Mouse (Mus musculus): ENCODE data around the gene Ipo4. TPM values are rescaled to one million over a fixed set of nuclear protein-coding genes. Genes with fewer than 3 reads are reported as not detected.

Gene Ipo4
- total RNA-seq, 2 experiments from 2014 or later = 119 to 128 TPM

DNA sequence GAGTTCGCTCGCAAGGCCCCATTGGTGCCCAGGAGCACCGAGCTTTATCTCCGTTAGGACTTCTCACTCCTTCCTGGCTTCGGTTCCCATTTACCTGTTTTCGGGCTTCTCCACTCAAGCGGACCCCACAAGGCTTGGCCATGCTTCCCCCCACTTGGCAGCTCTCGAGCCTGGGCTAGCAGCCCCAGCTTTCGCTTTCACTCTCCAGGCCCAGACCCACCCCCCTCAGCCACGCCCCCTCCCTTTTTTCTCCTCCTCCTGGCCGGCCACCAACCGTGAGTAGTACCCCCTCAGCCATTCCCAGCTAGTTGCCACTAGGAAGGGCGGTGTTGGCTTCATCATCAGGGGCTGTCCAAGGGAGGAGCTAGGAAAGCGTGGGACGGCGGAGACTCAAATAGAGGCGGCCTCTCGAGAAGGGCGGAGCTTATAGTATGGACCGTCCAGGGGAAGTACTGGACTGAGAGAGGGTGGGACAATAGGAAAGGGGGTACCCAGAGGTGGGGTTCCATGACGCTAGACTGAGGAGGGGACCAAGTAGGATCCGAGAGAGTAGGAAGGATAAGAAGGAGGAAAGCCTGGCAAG lies 44.9 kb downstream of the Ipo4 start, which contains the start of gene Psme2:
Psme2 (minus strand) TSS at position 366 of the 583 bp plus-strand sequence.
- DNase-seq (ENCODE audit: low spot score in 2 of 2) = peak; percentile 88 to 93

DNA sequence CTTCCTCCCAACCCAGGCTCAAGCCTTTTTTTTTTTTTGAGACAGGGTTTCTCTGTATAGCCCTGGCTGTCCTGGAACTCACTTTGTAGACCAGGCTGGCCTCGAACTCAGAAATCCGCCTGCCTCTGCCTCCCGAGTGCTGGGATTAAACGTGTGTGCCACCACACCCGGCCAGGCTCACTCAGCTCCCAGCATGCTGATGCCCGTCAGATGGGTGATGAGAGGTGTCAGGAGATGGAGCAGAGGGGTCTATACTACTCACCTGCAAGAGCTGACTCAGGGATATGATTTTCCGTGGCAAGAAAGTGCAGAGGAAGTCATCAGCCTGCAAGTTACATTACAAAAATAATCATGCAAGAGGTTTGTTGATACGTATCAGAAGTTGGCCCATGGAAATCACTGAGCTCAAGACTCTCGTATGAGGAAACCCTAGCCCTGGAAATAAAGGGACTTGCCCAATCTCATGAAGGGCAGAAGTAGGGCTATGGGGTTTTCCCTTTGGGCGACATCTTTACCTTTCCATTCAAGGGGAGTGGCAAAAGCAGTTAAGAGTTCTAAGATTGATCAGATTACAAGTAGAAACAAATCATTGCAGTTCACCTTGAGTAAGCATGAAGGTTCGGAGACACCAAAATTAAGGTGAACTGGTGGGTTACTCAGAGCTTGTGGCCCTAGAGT lies 45.8 kb downstream of the Ipo4 start:
- no peak for DNase-seq (ENCODE audit: low spot score in 2 of 2)

- no peak for DNase-seq (ENCODE audit: low spot score in 2 of 2)
These were observed 46.5 kb downstream of the Ipo4 start for GRCm38 (mm10) chr14:55589271-55589670.

DNA sequence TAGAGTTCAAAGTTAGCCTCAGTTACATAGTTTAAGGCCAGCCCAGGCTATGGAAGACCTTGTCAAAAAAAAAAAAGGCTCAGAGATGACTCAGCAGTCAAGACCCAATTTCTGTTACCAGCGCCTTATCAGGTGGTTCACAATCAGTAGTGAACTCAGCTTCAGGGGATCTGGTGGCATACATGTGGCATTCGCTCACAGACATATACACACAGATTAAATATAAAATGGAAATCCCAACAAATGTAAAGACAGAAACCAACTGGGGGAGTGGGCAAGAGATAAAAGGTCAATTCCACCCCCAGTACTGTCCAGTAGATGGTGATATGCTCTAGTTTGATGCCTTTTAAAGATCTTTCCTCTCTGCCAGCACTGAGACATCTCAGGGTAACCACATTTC lies 49.6 kb downstream of the Ipo4 start:
- no peak for DNase-seq (ENCODE audit: low spot score in 2 of 2)

DNA sequence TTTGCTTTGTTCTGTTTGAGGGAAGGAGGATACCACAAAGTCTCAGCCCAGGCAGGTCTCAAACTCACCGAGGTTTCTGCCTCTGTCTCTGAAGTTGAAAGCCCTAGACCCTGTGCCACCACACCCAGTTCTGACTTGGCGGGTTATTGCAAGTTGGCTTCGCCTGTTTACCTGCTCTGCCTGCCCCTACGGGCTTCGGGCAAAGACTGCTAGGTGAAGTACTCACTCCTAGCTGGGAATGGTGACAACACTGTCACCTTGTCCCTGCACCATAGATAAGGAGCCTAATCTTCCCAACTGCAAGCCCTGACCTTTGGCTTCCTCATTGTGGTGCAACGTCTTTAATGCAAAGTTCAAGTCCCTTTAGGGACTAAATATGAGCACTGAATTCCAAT lies 50.2 kb downstream of the Ipo4 start:
- DNase-seq (ENCODE audit: low spot score in 2 of 2) = no peak

DNA sequence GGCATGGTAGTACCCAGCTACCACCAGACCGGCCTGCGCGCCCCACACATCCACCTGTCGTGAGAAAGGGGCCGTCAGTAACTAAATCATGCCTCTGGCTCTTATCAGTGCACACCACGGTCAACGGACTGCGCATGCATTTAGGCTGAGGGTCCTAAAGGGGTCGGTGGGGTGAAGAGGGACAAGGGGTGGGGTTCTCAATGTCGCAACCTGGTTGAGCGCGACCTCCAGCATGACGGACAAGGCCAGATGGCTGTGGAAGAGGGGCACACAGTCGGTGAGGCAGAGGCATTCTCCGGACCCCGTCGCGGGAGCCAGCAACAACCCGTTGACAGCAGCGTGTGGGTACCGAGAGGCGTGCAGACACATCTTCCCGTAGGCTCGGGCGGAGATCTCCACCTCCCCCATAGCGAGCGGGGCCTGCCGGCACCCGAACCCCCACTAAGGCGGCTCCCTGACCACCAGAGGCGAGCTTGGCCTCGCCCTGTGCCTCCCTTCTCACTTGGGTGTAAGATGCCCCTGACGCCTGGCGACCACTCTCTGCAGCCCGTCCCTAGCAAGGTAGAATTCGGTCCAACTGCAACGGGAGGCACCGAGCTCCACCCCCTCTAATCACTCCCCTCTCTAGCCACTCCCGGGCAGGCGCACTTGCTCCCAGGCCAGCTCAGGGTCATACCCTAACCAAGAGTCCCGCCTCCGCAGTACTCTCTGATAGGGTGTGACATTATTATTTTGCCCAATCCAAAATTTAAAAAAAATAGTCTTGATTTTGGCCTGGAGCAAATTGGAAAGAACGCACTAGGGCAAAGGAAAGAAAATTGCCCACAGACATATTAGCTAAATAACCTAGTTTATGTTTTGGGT lies 50.8 kb downstream of the Ipo4 start, which contains the start of gene Emc9:
Emc9 (minus strand) TSS at position 601 of the 864 bp plus-strand sequence.
- DNase-seq (ENCODE audit: low spot score in 2 of 2) = peak; percentile 49 to 67

- no peak for DNase-seq (ENCODE audit: low spot score in 2 of 2)
These were observed 51.5 kb downstream of the Ipo4 start for GRCm38 (mm10) chr14:55584303-55584701.

DNA sequence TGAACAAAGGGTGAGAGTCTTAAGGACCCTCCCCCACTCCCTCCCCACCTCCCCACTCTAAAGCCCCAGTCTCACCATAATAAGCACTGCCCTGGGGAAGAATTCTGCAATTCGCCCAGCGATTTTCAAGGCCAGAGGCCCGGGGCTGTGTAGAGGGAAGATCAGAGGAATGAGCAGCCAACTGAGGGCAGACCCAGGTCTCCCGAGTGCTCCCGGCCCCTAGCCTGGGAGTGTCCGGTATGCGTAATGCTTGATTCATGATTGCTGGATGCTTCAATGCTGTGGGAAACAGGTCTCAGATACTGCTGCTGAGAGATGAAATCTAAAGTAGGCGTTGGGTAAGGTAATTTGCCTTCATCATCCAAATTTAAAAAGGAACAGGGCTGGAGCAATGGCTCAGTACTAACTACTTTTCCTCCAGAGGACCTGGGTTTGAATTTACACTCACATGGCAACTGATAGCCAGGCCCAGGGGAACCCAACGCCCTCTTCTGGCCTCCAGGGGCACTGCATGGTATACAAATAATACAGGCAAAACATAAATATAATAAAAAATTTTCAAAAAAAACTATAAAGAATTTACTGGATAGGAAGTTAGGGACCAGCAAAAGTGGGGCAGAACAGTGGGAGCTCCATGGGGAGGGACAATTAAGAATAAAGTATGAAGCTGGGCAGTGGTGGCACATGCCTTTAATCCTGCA lies 53.6 kb downstream of the Ipo4 start:
- no peak for DNase-seq (ENCODE audit: low spot score in 2 of 2)

GRCm38 (mm10) chr14:55580731-55581130 lies 55.0 kb downstream of the Ipo4 start:
- no peak for DNase-seq (ENCODE audit: low spot score in 2 of 2)

DNA sequence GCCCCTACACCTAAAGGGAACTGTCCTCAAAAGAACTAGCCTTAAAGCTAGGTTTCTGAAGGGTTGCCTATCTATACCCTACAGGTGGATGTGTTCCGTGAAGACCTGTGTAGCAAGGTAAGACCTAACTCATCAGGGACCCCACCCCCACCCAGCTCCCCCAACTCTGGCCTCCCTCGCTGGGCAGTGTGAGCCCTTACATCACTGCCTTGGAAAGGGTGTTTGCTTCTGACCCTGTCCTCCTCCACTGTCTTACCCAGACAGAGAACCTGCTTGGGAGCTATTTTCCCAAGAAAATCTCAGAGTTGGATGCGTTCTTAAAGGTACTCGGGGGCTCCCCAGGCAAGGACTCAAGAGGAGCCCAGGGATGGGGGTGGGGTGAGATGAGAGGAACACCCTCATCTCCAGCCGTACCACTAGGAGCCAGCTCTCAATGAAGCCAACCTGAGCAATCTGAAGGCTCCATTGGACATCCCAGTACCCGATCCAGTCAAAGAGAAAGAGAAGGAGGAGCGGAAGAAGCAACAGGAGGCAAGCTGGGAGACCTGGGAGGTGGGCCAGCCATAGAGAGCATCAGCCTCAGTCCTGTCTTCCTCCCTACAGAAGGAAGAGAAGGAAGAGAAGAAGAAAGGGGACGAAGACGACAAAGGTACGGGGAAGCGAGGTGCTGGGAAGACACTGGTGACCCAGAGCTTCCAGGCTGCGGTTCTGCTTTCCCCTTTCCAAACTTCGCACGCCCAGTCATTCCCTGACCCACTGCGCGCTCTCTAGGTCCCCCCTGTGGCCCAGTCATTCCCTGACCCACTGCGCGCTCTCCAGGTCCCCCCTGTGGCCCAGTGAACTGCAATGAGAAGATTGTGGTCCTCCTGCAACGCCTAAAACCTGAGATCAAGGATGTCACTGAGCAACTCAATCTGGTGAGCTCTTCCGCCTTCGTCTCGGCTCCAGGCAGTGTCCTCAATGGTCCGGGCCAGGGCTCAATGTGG lies 56.0 kb downstream of the Ipo4 start:
- no peak for DNase-seq (ENCODE audit: low spot score in 2 of 2)

GRCm38 (mm10) chr14:55578668-55579269 lies 57.0 kb downstream of the Ipo4 start:
- DNase-seq (ENCODE audit: low spot score in 2 of 2) = no peak

- peak; percentile 66 to 67 for DNase-seq (ENCODE audit: low spot score in 2 of 2)
These were observed 57.7 kb downstream of the Ipo4 start, which contains the start of gene Psme1 for GRCm38 (mm10) chr14:55577871-55578667. Psme1 (plus strand) TSS chr14:55578123.

DNA sequence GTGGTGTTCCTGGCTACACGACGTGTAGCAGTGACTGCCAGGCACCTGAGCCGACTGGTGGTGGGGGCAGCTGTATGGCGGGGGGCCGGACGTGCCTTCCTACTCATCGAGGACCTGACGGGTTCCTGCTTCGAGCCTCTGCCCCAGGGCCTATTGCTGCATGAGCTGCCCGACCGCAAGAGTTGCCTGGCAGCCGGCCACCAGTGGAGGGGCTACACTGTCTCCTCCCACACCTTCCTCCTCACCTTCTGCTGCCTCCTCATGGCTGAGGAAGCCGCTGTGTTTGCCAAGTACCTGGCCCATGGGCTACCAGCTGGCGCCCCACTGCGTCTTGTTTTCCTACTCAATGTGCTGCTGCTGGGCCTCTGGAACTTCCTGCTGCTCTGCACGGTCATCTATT lies 59.4 kb downstream of the Ipo4 start:
- peak; percentile 37 to 40 for DNase-seq (ENCODE audit: low spot score in 2 of 2)

- no peak for DNase-seq (ENCODE audit: low spot score in 2 of 2)
These were observed 60.0 kb downstream of the Ipo4 start for GRCm38 (mm10) chr14:55575711-55576110.

Other genes with a start within 250 kb of the Ipo4 start
- 10 to 100 TPM; 20.2 to 22.1 TPM for gene Dhrs4, start 157.2 kb downstream of the Ipo4 start, total RNA-seq (2021)
- 10 to 100 TPM; 46.8 to 50.8 TPM for gene Carmil3, start 145.3 kb downstream of the Ipo4 start, total RNA-seq (2021)
- 100 to 1,000 TPM; 653 to 657 TPM for gene Cpne6, start 125.5 kb downstream of the Ipo4 start, total RNA-seq (2021)
- 1 to 10 TPM; 1.7 to 2.2 TPM for gene Nrl, start 111.0 kb downstream of the Ipo4 start, total RNA-seq (2021)
- 10 to 100 TPM; 50.9 to 54.2 TPM for gene Pck2, start 95.7 kb downstream of the Ipo4 start, total RNA-seq (2021)
- 10 to 100 TPM; 72.2 to 83.8 TPM for gene Dcaf11, start 76.0 kb downstream of the Ipo4 start, total RNA-seq (2021)
- gene A730061H03Rik, start 75.6 kb downstream of the Ipo4 start, total RNA-seq (2021) = 1 to 10 TPM in 1 of 2 experiments, under 1 TPM in 1; 0.79 to 1.6 TPM
- gene Fitm1, start 60.3 kb downstream of the Ipo4 start, total RNA-seq (2021) = not detected
- 10 to 100 TPM; 54.0 to 56.6 TPM for gene Psme1, start 57.8 kb downstream of the Ipo4 start, total RNA-seq (2021)
- 10 to 100 TPM; 43.3 to 49.5 TPM for gene Emc9, start 50.7 kb downstream of the Ipo4 start, total RNA-seq (2021)
- gene Psme2, start 44.8 kb downstream of the Ipo4 start, total RNA-seq (2021) = 10 to 100 TPM; 53.7 to 57.4 TPM
- gene Rnf31, start 44.2 kb downstream of the Ipo4 start, total RNA-seq (2021) = 10 to 100 TPM; 38.0 to 43.0 TPM
- gene Irf9, start 32.4 kb downstream of the Ipo4 start, total RNA-seq (2021) = 10 to 100 TPM; 10.9 to 13.3 TPM
- 1 to 10 TPM; 1.4 to 1.8 TPM for gene Rec8, start 17.9 kb downstream of the Ipo4 start, total RNA-seq (2021)
- gene Gm49378, start 1.9 kb upstream of the Ipo4 start, total RNA-seq (2021) = 1 to 10 TPM; 2.7 to 3.8 TPM
- 10 to 100 TPM; 39.6 to 40.8 TPM for gene Tm9sf1, start 7.8 kb upstream of the Ipo4 start, total RNA-seq (2021)
- 1 to 10 TPM in 1 of 2 experiments, under 1 TPM in 1; 0.79 to 1.2 TPM for gene Tssk4, start 14.2 kb upstream of the Ipo4 start, total RNA-seq (2021)
- 10 to 100 TPM; 45.5 to 52.3 TPM for gene Mdp1, start 24.6 kb upstream of the Ipo4 start, total RNA-seq (2021)
- gene Gmpr2, start 36.0 kb upstream of the Ipo4 start, total RNA-seq (2021) = 10 to 100 TPM; 23.3 to 26.4 TPM
- gene Nedd8, start 36.2 kb upstream of the Ipo4 start, total RNA-seq (2021) = 100 to 1,000 TPM; 294 to 304 TPM
- gene Tinf2, start 45.9 kb upstream of the Ipo4 start, total RNA-seq (2021) = 10 to 100 TPM; 12.3 to 15.2 TPM
- gene Tgm1, start 78.0 kb upstream of the Ipo4 start, total RNA-seq (2021) = not detected
- gene Rabggta, start 86.3 kb upstream of the Ipo4 start, total RNA-seq (2021) = 10 to 100 TPM; 43.7 to 45.7 TPM
- gene Dhrs1, start 109.7 kb upstream of the Ipo4 start, total RNA-seq (2021) = 10 to 100 TPM; 83.2 to 98.7 TPM
- gene Nop9, start 109.7 kb upstream of the Ipo4 start, total RNA-seq (2021) = 10 to 100 TPM; 11.7 to 14.5 TPM
- gene Cideb, start 122.5 kb upstream of the Ipo4 start, total RNA-seq (2021) = 1 to 10 TPM; 1.7 to 2.2 TPM
- under 1 TPM; 0.12 to 0.13 TPM for gene Ltb4r2, start 125.5 kb upstream of the Ipo4 start, total RNA-seq (2021)
- gene Ltb4r1, start 130.0 kb upstream of the Ipo4 start, total RNA-seq (2021) = under 1 TPM in 1 of 2 experiments, not detected in 1; 0.45 TPM
- gene Adcy4, start 148.1 kb upstream of the Ipo4 start, total RNA-seq (2021) = 1 to 10 TPM; 3.1 to 4.4 TPM
- gene Ripk3, start 152.9 kb upstream of the Ipo4 start, total RNA-seq (2021) = 1 to 10 TPM in 1 of 2 experiments, under 1 TPM in 1; 0.52 to 1.1 TPM
- 1 to 10 TPM; 1.4 to 2.3 TPM for gene Nfatc4, start 187.2 kb upstream of the Ipo4 start, total RNA-seq (2021)
- 1 to 10 TPM; 7.0 to 8.0 TPM for gene Nynrin, start 218.1 kb upstream of the Ipo4 start, total RNA-seq (2021)
- gene Cbln3, start 248.4 kb upstream of the Ipo4 start, total RNA-seq (2021) = under 1 TPM; 0.15 to 0.64 TPM
- gene Khnyn, start 249.0 kb upstream of the Ipo4 start, total RNA-seq (2021) = 10 to 100 TPM; 11.4 to 12.2 TPM